Mouse (Mus musculus): Measurements from ENCODE around the gene Dnah6. TPM values are rescaled to one million over a fixed set of nuclear protein-coding genes. Genes with fewer than 3 reads are reported as not detected.

The Dnah6 gene
- total and polyA plus RNA-seq, 2 experiments, result not detected

- H3K27me3 ChIP-seq (ENCODE audit: control insufficient read depth, insufficient read depth, low read length), result no peaks in the 10 kb centered on the region
- no peak overlapping the region for H3K27ac ChIP-seq (replicated peaks; ENCODE audit: insufficient read depth, low read depth, low read length)
- no peaks in the 10 kb centered on the region for H3K36me3 ChIP-seq (ENCODE audit: control insufficient read depth, insufficient read depth, low read length)
- DNase-seq (ENCODE audit: extremely low read depth, low read depth, low spot score), result peak; percentile 43
- H3K9ac ChIP-seq (ENCODE audit: low read depth, low read length), result no peak overlapping the region
- no peak overlapping the region for H3K4me3 ChIP-seq (ENCODE audit: insufficient read depth, low read depth, low read length)
- no peak for TF ChIP-seq POLR2A (IDR thresholded peaks at IDR 0.05; ENCODE audit: extremely low read depth, insufficient read depth, low read length)
- peak; percentile 42 for TF ChIP-seq CTCF (IDR thresholded peaks at IDR 0.05; ENCODE audit: low read depth, low read length)
- WGBS, result 39% methylated on average over 10 of the region's 10 CpGs
- peaks cover 5% of the 10 kb centered on the region; the same call in 1 of the 2 replicates for H3K4me1 ChIP-seq (ENCODE audit: control insufficient read depth, insufficient read depth, low read length)
- H3K79me2 ChIP-seq (ENCODE audit: control insufficient read depth, insufficient read depth, low read length), result no peaks in the 10 kb centered on the region
These were observed 6.1 kb upstream of the Dnah6 start for GRCm38 (mm10) chr6:73227376-73228158.

- Histone ChIP-seq H3K9ac (ENCODE audit: low read depth, low read length) (no peak overlapping the region), H3K36me3 (ENCODE audit: control insufficient read depth, insufficient read depth, low read length) (no peaks in the 10 kb centered on the region), H3K4me1 (ENCODE audit: control insufficient read depth, insufficient read depth, low read length) (peaks cover 3% of the 10 kb centered on the region; the same call in 1 of the 2 replicates), H3K4me3 (ENCODE audit: insufficient read depth, low read depth, low read length) (no peak overlapping the region), H3K79me2 (ENCODE audit: control insufficient read depth, insufficient read depth, low read length) (no peaks in the 10 kb centered on the region), H3K27me3 (ENCODE audit: control insufficient read depth, insufficient read depth, low read length) (no peaks in the 10 kb centered on the region), H3K27ac (replicated peaks; ENCODE audit: insufficient read depth, low read depth, low read length) (no peak overlapping the region; the same call in 1 of the 2 replicates)
- 13% methylated on average over 8 of the region's 10 CpGs for WGBS
- TF ChIP-seq CTCF (IDR thresholded peaks at IDR 0.05; ENCODE audit: low read depth, low read length) (no peak), POLR2A (IDR thresholded peaks at IDR 0.05; ENCODE audit: extremely low read depth, insufficient read depth, low read length) (no peak)
- DNase-seq (ENCODE audit: extremely low read depth, low read depth, low spot score), result peak; percentile 93
These were observed 1.5 kb upstream of the Dnah6 start for GRCm38 (mm10) chr6:73222841-73223526.

GRCm38 (mm10) chr6:73221958-73222735, 696 bp upstream of the Dnah6 start:
- H3K4me1 ChIP-seq (ENCODE audit: control insufficient read depth, insufficient read depth, low read length), result peaks cover 3% of the 10 kb centered on the region; the same call in 1 of the 2 replicates
- DNase-seq (ENCODE audit: extremely low read depth, low read depth, low spot score), result no peak
- H3K9ac ChIP-seq (ENCODE audit: low read depth, low read length), result peak overlapping the region; percentile 13; the same call in 1 of the 2 replicates
- H3K36me3 ChIP-seq (ENCODE audit: control insufficient read depth, insufficient read depth, low read length), result no peaks in the 10 kb centered on the region
- H3K27ac ChIP-seq (replicated peaks; ENCODE audit: insufficient read depth, low read depth, low read length), result peak overlapping the region; percentile 49; the same call in 1 of the 2 replicates
- 0 out of 2 replicates have a peak overlapping the region, but pooled peaks have one; percentile 17 for H3K4me3 ChIP-seq (ENCODE audit: insufficient read depth, low read depth, low read length)
- WGBS, result 49% methylated on average over 23 of the region's 23 CpGs
- no peaks in the 10 kb centered on the region for H3K79me2 ChIP-seq (ENCODE audit: control insufficient read depth, insufficient read depth, low read length)
- TF ChIP-seq POLR2A (IDR thresholded peaks at IDR 0.05; ENCODE audit: extremely low read depth, insufficient read depth, low read length) (no peak), CTCF (IDR thresholded peaks at IDR 0.05; ENCODE audit: low read depth, low read length) (no peak)
- no peaks in the 10 kb centered on the region for H3K27me3 ChIP-seq (ENCODE audit: control insufficient read depth, insufficient read depth, low read length)

- Histone ChIP-seq H3K9ac (ENCODE audit: low read depth, low read length) (no peak overlapping the region), H3K79me2 (ENCODE audit: control insufficient read depth, insufficient read depth, low read length) (no peaks in the 10 kb centered on the region), H3K36me3 (ENCODE audit: control insufficient read depth, insufficient read depth, low read length) (no peaks in the 10 kb centered on the region), H3K27ac (replicated peaks; ENCODE audit: insufficient read depth, low read depth, low read length) (no peak overlapping the region), H3K27me3 (ENCODE audit: control insufficient read depth, insufficient read depth, low read length) (no peaks in the 10 kb centered on the region), H3K4me1 (ENCODE audit: control insufficient read depth, insufficient read depth, low read length) (no peaks in the 10 kb centered on the region), H3K4me3 (ENCODE audit: insufficient read depth, low read depth, low read length) (no peak overlapping the region)
- no peak for TF ChIP-seq CTCF (IDR thresholded peaks at IDR 0.05; ENCODE audit: low read depth, low read length)
- no peak for TF ChIP-seq POLR2A (IDR thresholded peaks at IDR 0.05; ENCODE audit: extremely low read depth, insufficient read depth, low read length)
- no peak for DNase-seq (ENCODE audit: extremely low read depth, low read depth, low spot score)
These were observed 9.8 kb downstream of the Dnah6 start for GRCm38 (mm10) chr6:73211602-73212001.

GRCm38 (mm10) chr6:73211036-73211435, 10.4 kb downstream of the Dnah6 start:
- DNase-seq (ENCODE audit: extremely low read depth, low read depth, low spot score), result no peak
- H3K36me3 ChIP-seq (ENCODE audit: control insufficient read depth, insufficient read depth, low read length), result no peaks in the 10 kb centered on the region
- H3K27me3 ChIP-seq (ENCODE audit: control insufficient read depth, insufficient read depth, low read length), result no peaks in the 10 kb centered on the region
- H3K4me1 ChIP-seq (ENCODE audit: control insufficient read depth, insufficient read depth, low read length), result no peaks in the 10 kb centered on the region
- H3K27ac ChIP-seq (replicated peaks; ENCODE audit: insufficient read depth, low read depth, low read length), result no peak overlapping the region
- no peak overlapping the region for H3K4me3 ChIP-seq (ENCODE audit: insufficient read depth, low read depth, low read length)
- H3K79me2 ChIP-seq (ENCODE audit: control insufficient read depth, insufficient read depth, low read length), result no peaks in the 10 kb centered on the region
- WGBS, result 90% methylated on average over 3 of the region's 3 CpGs
- no peak for TF ChIP-seq POLR2A (IDR thresholded peaks at IDR 0.05; ENCODE audit: extremely low read depth, insufficient read depth, low read length)
- no peak for TF ChIP-seq CTCF (IDR thresholded peaks at IDR 0.05; ENCODE audit: low read depth, low read length)
- H3K9ac ChIP-seq (ENCODE audit: low read depth, low read length), result no peak overlapping the region
